Mouse (Mus musculus): Measurements from ENCODE around the gene Olfr463. TPM values are rescaled to one million over a fixed set of nuclear protein-coding genes. Genes with fewer than 3 reads are reported as not detected.

Olfr463 gene
- total and polyA plus RNA-seq, 3 experiments = not detected

GRCm38 (mm10) chr11:87853597-87853954 is 43.6 kb downstream of the Olfr463 start:
- Histone ChIP-seq H3K9me3 (replicated peaks; ENCODE audit: insufficient read depth, low read length) (no peaks in the 10 kb centered on the region), H3K36me3 (ENCODE audit: control insufficient read depth in 1 of 2, insufficient read depth in 2 of 2, low read length in 2 of 2) (peaks cover 0 to 6% of the 10 kb centered on the region in 2 experiments; a peak in 1 of 4 replicates), H3K4me1 (ENCODE audit: control insufficient read depth in 1 of 2, insufficient read depth in 2 of 2, low read length in 2 of 2) (peaks cover 0 to 7% of the 10 kb centered on the region in 2 experiments; a peak in 1 of 4 replicates), H3K27ac (ENCODE audit: control insufficient read depth, low read depth, low read length) (no peak overlapping the region), H3K4me3 (ENCODE audit: control insufficient read depth in 1 of 2, insufficient read depth in 1 of 2, low read depth in 2 of 2, low read length in 2 of 2) (peak overlapping the region; percentile 59 to 67), H3K79me2 (ENCODE audit: control insufficient read depth, insufficient read depth, low read length, poor library complexity) (no peaks in the 10 kb centered on the region; the same call in 1 of the 2 replicates), H3K27me3 (ENCODE audit: control insufficient read depth in 1 of 2, insufficient read depth in 2 of 2, low read length in 2 of 2) (no peaks in the 10 kb centered on the region), H3K9ac (ENCODE audit: control insufficient read depth, low read depth, low read length, poor library complexity, severe bottlenecking) (peak overlapping the region; percentile 69)
- DNase-seq (ENCODE audit: low read depth, low spot score) = no peak
- TF ChIP-seq MAFK (IDR thresholded peaks at IDR 0.05; ENCODE audit: borderline replicate concordance, low read depth, low read length) (no peak), TCF12 (IDR thresholded peaks at IDR 0.05; ENCODE audit: low read depth, low read length) (no peak), ZKSCAN1 (IDR thresholded peaks at IDR 0.05; ENCODE audit: low read depth, low read length) (no peak), MXI1 (IDR thresholded peaks at IDR 0.05; ENCODE audit: low read depth, low read length) (no peak), SIN3A (IDR thresholded peaks at IDR 0.05; ENCODE audit: low read length) (no peak), TAL1 (IDR thresholded peaks at IDR 0.05; ENCODE audit: low read length) (no peak), MYC (IDR thresholded peaks at IDR 0.05; ENCODE audit: low read depth, low read length) (no peak)

- H3K9ac ChIP-seq (ENCODE audit: control insufficient read depth, low read depth, low read length, poor library complexity, severe bottlenecking) = peak within 1 kb of the TSS; percentile 69
- peak within 1 kb of the TSS; percentile 59 to 67 for H3K4me3 ChIP-seq (ENCODE audit: control insufficient read depth in 1 of 2, insufficient read depth in 1 of 2, low read depth in 2 of 2, low read length in 2 of 2)
- peak; percentile 98 for DNase-seq (ENCODE audit: low read depth, low spot score)
- TF ChIP-seq USF1 (IDR thresholded peaks at IDR 0.05; ENCODE audit: low read depth, low read length) (no peak), TBP (IDR thresholded peaks at IDR 0.05; ENCODE audit: low read depth, low read length) (peak; percentile 75), ELF1 (IDR thresholded peaks at IDR 0.05; ENCODE audit: low read depth, low read length) (peak; percentile 88), POLR2AphosphoS5 (IDR thresholded peaks at IDR 0.05; ENCODE audit: borderline replicate concordance, low read depth, low read length) (no peak), NRF1 (IDR thresholded peaks at IDR 0.05; ENCODE audit: insufficient read depth, low read depth, low read length, poor library complexity, severe bottlenecking) (peak; percentile 80), ETS1 (IDR thresholded peaks at IDR 0.05; ENCODE audit: low read depth, low read length) (0 out of 2 replicates have a peak, but pooled peaks have one; percentile 9), MYB (IDR thresholded peaks at IDR 0.05; ENCODE audit: low read depth, low read length) (no peak), ZC3H11A (IDR thresholded peaks at IDR 0.05; ENCODE audit: low read depth, low read length) (no peak), HCFC1 (IDR thresholded peaks at IDR 0.05; ENCODE audit: low read depth, low read length) (peak; percentile 85), SIN3A (IDR thresholded peaks at IDR 0.05; ENCODE audit: low read length) (peak; percentile 99), MXI1 (IDR thresholded peaks at IDR 0.05; ENCODE audit: low read depth, low read length) (peak; percentile 100), NELFE (IDR thresholded peaks at IDR 0.05; ENCODE audit: low read depth, low read length) (peak; percentile 78), MYC (IDR thresholded peaks at IDR 0.05; ENCODE audit: low read depth, low read length) (peak; percentile 85), POLR2A (IDR thresholded peaks at IDR 0.05; ENCODE audit: control insufficient read depth in 1 of 2, insufficient read depth in 1 of 2, low read depth in 1 of 2, low read length in 2 of 2, poor library complexity in 1 of 2) (peak; percentile 63 to 83), MAX (IDR thresholded peaks at IDR 0.05; ENCODE audit: low read length) (peak; percentile 93)
- peaks cover 0 to 7% of the 10 kb centered on the region in 2 experiments; a peak in 1 of 4 replicates for H3K4me1 ChIP-seq (ENCODE audit: control insufficient read depth in 1 of 2, insufficient read depth in 2 of 2, low read length in 2 of 2)
- H3K27me3 ChIP-seq (ENCODE audit: control insufficient read depth in 1 of 2, insufficient read depth in 2 of 2, low read length in 2 of 2) = peaks cover 0 to under 1% of the 10 kb centered on the region in 2 experiments; a peak in 1 of 4 replicates
- H3K9me3 ChIP-seq (replicated peaks; ENCODE audit: insufficient read depth, low read length) = no peaks in the 10 kb centered on the region
- no peaks in the 10 kb centered on the region; the same call in 1 of the 2 replicates for H3K79me2 ChIP-seq (ENCODE audit: control insufficient read depth, insufficient read depth, low read length, poor library complexity)
- H3K27ac ChIP-seq (ENCODE audit: control insufficient read depth, low read depth, low read length) = peak within 1 kb of the TSS; percentile 30
- peaks cover 0 to 6% of the 10 kb centered on the region in 2 experiments; a peak in 1 of 4 replicates for H3K36me3 ChIP-seq (ENCODE audit: control insufficient read depth in 1 of 2, insufficient read depth in 2 of 2, low read length in 2 of 2)
Observed at GRCm38 (mm10) chr11:87852690-87853596, 44.2 kb downstream of the Olfr463 start, which contains the start of gene Mks1. Mks1 (plus strand) TSS chr11:87853215.
